8 mouse cellular contexts compared by ENCODE assay signal in genomic region chr13:51846868-51847793, GRCm38 (mm10). TPM values are rescaled to one million over a fixed set of nuclear protein-coding genes. Genes with fewer than 3 reads are reported as not detected.
DNase-seq lines count a peak whose midpoint lies in the region; ATAC-seq and TF ChIP-seq lines count a peak whose summit lies in the region.

No protein-coding gene starts in this region.

- no peak for TF ChIP-seq RAD21 in CH12.LX (IDR thresholded peaks at IDR 0.05; ENCODE audit: low read depth, low read length)

- no peak for TF ChIP-seq CTCF in CH12.LX (conservative IDR thresholded peaks at IDR 0.05 in 1 of 2, IDR thresholded peaks at IDR 0.05 in 1 of 2; ENCODE audit: low read depth in 2 of 2, low read length in 2 of 2)
- TF ChIP-seq CTCF in layer of hippocampus, adult 2 months (conservative IDR thresholded peaks at IDR 0.05): no peak
- TF ChIP-seq CTCF in lung, adult 2 months (IDR thresholded peaks at IDR 0.05; ENCODE audit: insufficient read depth, low read length): no peak
- TF ChIP-seq CTCF in thymus, adult 2 months (IDR thresholded peaks at IDR 0.05; ENCODE audit: borderline replicate concordance, control insufficient read depth, extremely low read depth, insufficient read depth, low read length, poor library complexity): no peak

- no peak for TF ChIP-seq POLR2A in CH12.LX (IDR thresholded peaks at IDR 0.05; ENCODE audit: low read depth, low read length)
- TF ChIP-seq POLR2A in lung, adult 2 months (IDR thresholded peaks at IDR 0.05; ENCODE audit: borderline replicate concordance, extremely low read depth, low read depth, low read length): peak; percentile 27; the same call in 1 of the 2 replicates
- no peak for TF ChIP-seq POLR2A in thymus, adult 2 months (IDR thresholded peaks at IDR 0.05; ENCODE audit: control insufficient read depth, extremely low read depth, insufficient read depth, low read length, poor library complexity)

- peaks cover 41% of the 10 kb centered on the region for H3K27me3 ChIP-seq in CH12.LX (replicated peaks)
- H3K27me3 ChIP-seq in forebrain, embryonic 13.5 days: peaks cover 35% of the 10 kb centered on the region
- H3K27me3 ChIP-seq in thymus, adult 2 months (ENCODE audit: control insufficient read depth, insufficient read depth, low read length): no peaks in the 10 kb centered on the region; the same call in 1 of the 2 replicates

- H3K4me3 ChIP-seq in CH12.LX (replicated peaks in 1 of 3; ENCODE audit: low read depth in 2 of 3, low read length in 2 of 3, poor library complexity in 1 of 3): peak overlapping the region; percentile 60 to 84 (median 61)
- peak overlapping the region; percentile 62 for H3K4me3 ChIP-seq in forebrain, embryonic 13.5 days
- peak overlapping the region; percentile 91 for H3K4me3 ChIP-seq in layer of hippocampus, adult 2 months
- H3K4me3 ChIP-seq in lung, adult 2 months (replicated peaks; ENCODE audit: extremely low read depth, low read depth, low read length): peak overlapping the region; percentile 95
- H3K4me3 ChIP-seq in thymus, adult 2 months (ENCODE audit: control insufficient read depth, insufficient read depth, low read length): peak overlapping the region; percentile 48

- H3K4me1 ChIP-seq in CH12.LX (ENCODE audit: control insufficient read depth in 1 of 2, insufficient read depth in 2 of 2): peaks cover 13 to 43% of the 10 kb centered on the region in 2 experiments
- peaks cover 64% of the 10 kb centered on the region for H3K4me1 ChIP-seq in forebrain, embryonic 13.5 days
- H3K4me1 ChIP-seq in lung, adult 2 months (ENCODE audit: control insufficient read depth, insufficient read depth, low read length): peaks cover 7% of the 10 kb centered on the region; the same call in 1 of the 2 replicates
- peaks cover 34% of the 10 kb centered on the region for H3K4me1 ChIP-seq in thymus, adult 2 months (replicated peaks; ENCODE audit: control insufficient read depth, insufficient read depth, low read length)

- intact Hi-C loops in heart, postnatal 14 days (cut with DNase I): loop anchor here (2.0 to 10.0 kb wide), 5 partner anchors 56 to 268 kb away; no protein-coding TSS in a partner anchor

- no peaks in the 10 kb centered on the region for H3K36me3 ChIP-seq in CH12.LX (replicated peaks in 1 of 2; ENCODE audit: control insufficient read depth in 1 of 2, insufficient read depth in 1 of 2, low read length in 1 of 2)
- H3K36me3 ChIP-seq in forebrain, embryonic 13.5 days (ENCODE audit: poor library complexity, severe bottlenecking): 0 out of 2 replicates have a peak, but pooled peaks cover 5% of the 10 kb centered on the region
- no peaks in the 10 kb centered on the region for H3K36me3 ChIP-seq in thymus, adult 2 months (ENCODE audit: control insufficient read depth, insufficient read depth, low read length)

- peak overlapping the region; percentile 93 for H3K4me2 ChIP-seq in CH12.LX (ENCODE audit: insufficient read depth, low read depth, poor library complexity, severe bottlenecking)
- peak overlapping the region; percentile 86 for H3K4me2 ChIP-seq in forebrain, embryonic 13.5 days

- TF ChIP-seq EP300 in CH12.LX (IDR thresholded peaks at IDR 0.05; ENCODE audit: low read length): no peak

- in situ Hi-C loops in CH12.LX (cut with MboI; ENCODE audit: low pct_ligation_motif_present, low pct_unique_long_range_greater_than_20kb, low sequenced_read_pairs): loop anchor here (5.0 to 25.0 kb wide), 6 partner anchors 118 to 1140 kb away; partner anchors contain the start of gene Nfil3

- DNase-seq in CH12.LX (ENCODE audit: extremely low read depth): peak; percentile 37
- DNase-seq in c-Kit-positive CD71-positive TER-119-positive erythroid progenitor cells, embryonic 14.5 days (ENCODE audit: low spot score): peak; percentile 52
- peak; percentile 82 to 84 for DNase-seq in heart, postnatal 14 days
- peak; percentile 46 to 58 for DNase-seq in layer of hippocampus, adult 2 months (ENCODE audit: low spot score in 2 of 2)
- peak; percentile 74 for DNase-seq in lung, adult 2 months
- DNase-seq in ovary, adult 18-20 months (ENCODE audit: low spot score): peak; percentile 55
- peak; percentile 52 for DNase-seq in thymus, adult 2 months

- H3K9ac ChIP-seq in CH12.LX (ENCODE audit: insufficient read depth, low read depth): peak overlapping the region; percentile 60
- H3K9ac ChIP-seq in forebrain, embryonic 13.5 days: peak overlapping the region; percentile 90

- H3K27ac ChIP-seq in CH12.LX (ENCODE audit: insufficient read depth, low read depth): no peak overlapping the region
- peak overlapping the region; percentile 92 for H3K27ac ChIP-seq in forebrain, embryonic 13.5 days
- H3K27ac ChIP-seq in layer of hippocampus, adult 2 months: peak overlapping the region; percentile 92
- H3K27ac ChIP-seq in thymus, adult 2 months (ENCODE audit: control insufficient read depth, insufficient read depth, low read length): peak overlapping the region; percentile 9; the same call in 1 of the 2 replicates

- dilution Hi-C loops in CH12.LX (cut with MboI; ENCODE audit: extremely low pct_ligation_motif_present, extremely low pct_unique_long_range_greater_than_20kb, low sequenced_read_pairs): loop anchor here (25.0 kb wide), 1 partner anchor 340 kb away; no protein-coding TSS in a partner anchor

- no peaks in the 10 kb centered on the region for H3K9me3 ChIP-seq in CH12.LX (replicated peaks; ENCODE audit: low read length)
- no peaks in the 10 kb centered on the region for H3K9me3 ChIP-seq in forebrain, embryonic 13.5 days (replicated peaks)

- ATAC-seq in forebrain, embryonic 13.5 days: peak; percentile 22

- WGBS in forebrain, embryonic 13.5 days: under 1% methylated on average over 61 of the region's 63 CpGs
- WGBS in lung, adult 2 months: under 1% methylated on average over 63 of the region's 63 CpGs
- 1% methylated on average over 63 of the region's 63 CpGs for WGBS in thymus, adult 2 months

- no peaks in the 10 kb centered on the region for H3K79me2 ChIP-seq in CH12.LX (replicated peaks; ENCODE audit: control insufficient read depth, extremely low read depth, insufficient read depth, poor library complexity, severe bottlenecking)

TF ChIP-seq in CH12.LX, 34 proteins besides CTCF, POLR2A, EP300 and RAD21:
- peak; percentile 38; the same call in 1 of the 2 replicates for TF ChIP-seq MXI1 (IDR thresholded peaks at IDR 0.05; ENCODE audit: low read depth, low read length)
- no peak for TF ChIP-seq USF1 (IDR thresholded peaks at IDR 0.05; ENCODE audit: low read depth, low read length)
- peak; percentile 52; the same call in 1 of the 2 replicates for TF ChIP-seq BHLHE40 (IDR thresholded peaks at IDR 0.05; ENCODE audit: low read depth, low read length)
TF ChIP-seq in CH12.LX: peak in this region for 2.

RNA-seq across cellular contexts. Expression of gene Gadd45g, which starts 0.7 kb away (rescaled TPM):
- total RNA-seq in CH12.LX (2012; rRNA removed) (1.2 and 2.7 TPM in 2 replicates), CH12.LX (2014; rRNA removed) (2.5 and 3.1 TPM in 2 replicates)
- 2.9 and 3.6 TPM in 2 replicates for polyA plus RNA-seq in CH12.LX (2012; ENCODE audit: insufficient read length, low read depth)
- 235 and 252 TPM in 2 replicates for polyA plus RNA-seq in forebrain, embryonic 13.5 days (2015; fragmentation: Nextera tagmentation; extraction: Ambion mirVana)
- total RNA-seq in heart, postnatal 14 days (2021): 10 to 100 TPM; 31.7 to 32.6 TPM
- 10 to 100 TPM; 14.8 to 22.7 TPM for total RNA-seq in layer of hippocampus, adult 2 months (2021)
- 43.5 and 60.1 TPM in 2 replicates for polyA plus RNA-seq in lung, adult 2 months (2012; rRNA removed)
- polyA plus RNA-seq in thymus, adult 2 months (2012; rRNA removed): 15.0 and 16.2 TPM in 2 replicates

RNA-seq across cellular contexts. Expression of gene Sema4d, which starts 53.6 kb away (rescaled TPM):
- total RNA-seq in CH12.LX (2012; rRNA removed): 16.7 and 17.8 TPM in 2 replicates
- 9.8 and 12.8 TPM in 2 replicates for total RNA-seq in CH12.LX (2014; rRNA removed)
- polyA plus RNA-seq in CH12.LX (2012; ENCODE audit: insufficient read length, low read depth): 57.6 and 67.1 TPM in 2 replicates
- polyA plus RNA-seq in forebrain, embryonic 13.5 days (2015; fragmentation: Nextera tagmentation; extraction: Ambion mirVana): 10.8 TPM in 2 replicates
- 10 to 100 TPM; 78.3 to 78.4 TPM for total RNA-seq in heart, postnatal 14 days (2021)
- total RNA-seq in layer of hippocampus, adult 2 months (2021): 10 to 100 TPM; 76.3 to 83.9 TPM
- polyA plus RNA-seq in lung, adult 2 months (2012; rRNA removed): 15.0 and 23.3 TPM in 2 replicates
- polyA plus RNA-seq in thymus, adult 2 months (2012; rRNA removed): 156 and 182 TPM in 2 replicates
